Mouse (Mus musculus): ENCODE measurements around the gene Cfl1.

Gene Cfl1

GRCm38 (mm10) chr19:5490313-5490897, at the start of gene Cfl1:
Gene Cfl1 (plus strand): TSS chr19:5490455.
- peak; percentile 95 to 96 for DNase-seq

- peak in 1 of 2 experiments; percentile 0 for DNase-seq
Observed at GRCm38 (mm10) chr19:5444371-5444908, 45.8 kb upstream of the Cfl1 start.

DNA sequence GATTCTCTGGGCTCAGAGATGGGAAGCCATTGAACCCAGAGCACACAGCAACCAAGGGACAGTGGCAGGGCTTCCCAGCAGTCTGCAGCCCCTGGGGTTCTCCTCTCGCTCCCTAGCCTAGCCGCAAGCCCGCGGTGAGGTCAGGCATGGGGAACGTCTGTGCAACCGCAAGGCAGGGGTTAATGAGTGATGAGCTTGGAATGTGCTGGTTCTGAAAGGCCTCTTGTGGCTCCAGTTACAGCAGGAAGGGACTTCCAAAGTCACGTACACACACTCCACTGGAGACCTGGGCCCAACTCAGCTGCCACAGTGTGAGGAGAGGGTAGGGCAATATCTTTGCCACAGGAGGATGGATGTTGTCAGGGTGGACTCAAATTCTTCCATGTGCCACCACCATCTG, 45.3 kb upstream of the Cfl1 start:
- DNase-seq, result peak in 1 of 2 experiments; percentile 0

GRCm38 (mm10) chr19:5445747-5446146, 44.5 kb upstream of the Cfl1 start:
- peak in 1 of 2 experiments; percentile 0 for DNase-seq

DNA sequence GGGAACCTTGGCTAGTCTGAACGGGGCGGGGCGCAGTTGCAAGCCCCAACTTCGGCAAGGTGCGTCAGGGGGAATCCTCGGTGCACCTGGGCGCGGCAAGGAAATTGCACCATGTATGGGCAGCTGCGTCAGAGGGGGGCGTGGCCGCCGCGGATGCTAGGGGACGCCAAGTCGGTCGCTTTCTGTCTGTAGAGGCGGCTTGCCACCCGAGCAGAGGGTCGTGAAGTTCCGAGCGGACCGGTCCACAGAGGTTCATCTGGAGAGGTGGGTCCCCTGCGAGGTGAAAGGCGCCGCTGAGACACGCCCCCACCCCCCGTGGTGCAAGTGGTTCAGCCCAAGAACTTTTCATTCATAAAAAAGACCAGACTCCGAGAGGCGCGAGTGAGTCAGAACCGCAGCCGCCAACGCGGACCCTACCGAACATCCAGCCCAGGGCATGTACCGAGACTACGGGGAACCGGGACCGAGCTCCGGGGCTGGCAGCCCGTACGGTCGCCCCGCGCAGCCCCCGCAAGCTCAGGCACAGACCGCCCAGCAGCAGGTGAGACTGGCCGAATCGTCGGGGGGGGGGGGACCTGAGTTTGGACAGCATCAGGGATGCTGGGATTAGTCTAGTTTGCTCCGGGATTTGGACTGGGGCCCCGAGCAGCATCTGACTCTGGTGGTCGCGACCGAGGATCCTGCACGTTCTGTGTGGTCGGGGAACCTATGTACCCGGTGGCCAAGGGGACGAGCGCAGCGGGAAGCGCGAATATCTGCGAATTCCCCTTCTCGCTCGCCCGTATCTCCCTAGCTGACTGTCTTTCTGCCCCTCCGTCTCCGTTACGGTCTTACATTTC, 42.5 kb upstream of the Cfl1 start, which contains the start of gene Fosl1:
Fosl1 (plus strand) TSS at position 33 of the 839 bp plus-strand sequence.
- peak; percentile 73 to 74 for DNase-seq

DNA sequence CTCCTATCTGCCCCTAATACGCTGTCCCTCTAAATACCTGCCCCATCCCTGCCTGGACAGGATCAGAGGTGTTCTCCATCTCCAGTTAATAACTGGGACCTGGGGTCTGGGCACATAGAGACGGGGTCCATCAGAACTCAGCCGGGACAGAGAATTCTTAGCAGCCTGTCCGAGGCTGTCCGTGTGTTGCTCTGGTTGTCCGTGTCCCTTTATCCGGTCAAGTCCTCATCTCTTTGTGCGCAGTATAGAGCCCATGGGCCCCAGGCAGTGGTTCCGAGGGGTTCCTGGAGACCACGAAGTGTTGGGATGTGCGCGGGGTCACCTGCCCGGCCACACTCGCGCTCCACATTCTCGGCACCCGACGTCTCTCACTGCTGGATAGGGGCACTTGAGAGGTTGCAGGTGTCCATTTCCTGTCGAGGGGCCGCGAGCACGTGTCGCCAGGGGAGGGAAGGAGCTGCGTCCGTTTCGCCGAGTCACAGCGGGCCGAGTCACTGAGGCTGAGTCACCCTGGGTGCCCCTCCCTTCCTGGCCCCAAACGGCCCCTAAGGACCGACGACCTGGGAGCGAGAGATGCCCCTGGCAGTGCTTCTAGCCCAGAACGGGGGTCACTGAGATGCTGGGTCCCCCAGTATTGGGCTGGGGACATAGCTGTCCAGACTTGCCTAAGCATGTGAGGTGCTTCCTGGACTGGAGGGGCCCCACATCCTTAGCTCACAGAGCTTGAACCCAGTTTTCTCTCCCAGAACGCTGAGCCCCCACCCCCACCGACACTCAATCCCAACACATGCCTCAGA, 41.7 kb upstream of the Cfl1 start:
- peak in 1 of 2 experiments; percentile 10 for DNase-seq

DNA sequence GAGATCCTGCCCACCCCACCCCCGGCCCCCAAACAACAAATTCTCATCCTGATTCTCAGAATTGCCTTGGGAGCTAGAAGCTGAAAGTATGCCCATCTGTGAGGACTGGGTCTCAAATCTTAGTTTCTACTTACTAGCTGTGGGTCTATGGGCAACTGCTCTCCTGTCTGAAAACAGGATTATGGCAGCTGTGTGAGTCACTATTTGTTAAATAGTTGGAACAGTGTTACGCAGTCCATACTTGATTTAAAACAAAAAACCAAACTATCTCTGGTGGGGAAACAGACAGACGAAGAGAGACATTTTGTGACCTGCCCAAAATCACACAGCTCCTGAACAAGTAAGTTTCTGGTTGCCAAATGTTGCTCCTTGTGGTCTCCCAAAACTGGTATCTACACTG, 40.6 kb upstream of the Cfl1 start:
- DNase-seq, result no peak

- no peak for DNase-seq
Observed at GRCm38 (mm10) chr19:5451766-5452165, 38.5 kb upstream of the Cfl1 start.

GRCm38 (mm10) chr19:5455037-5455436, 35.2 kb upstream of the Cfl1 start:
- no peak for DNase-seq

DNA sequence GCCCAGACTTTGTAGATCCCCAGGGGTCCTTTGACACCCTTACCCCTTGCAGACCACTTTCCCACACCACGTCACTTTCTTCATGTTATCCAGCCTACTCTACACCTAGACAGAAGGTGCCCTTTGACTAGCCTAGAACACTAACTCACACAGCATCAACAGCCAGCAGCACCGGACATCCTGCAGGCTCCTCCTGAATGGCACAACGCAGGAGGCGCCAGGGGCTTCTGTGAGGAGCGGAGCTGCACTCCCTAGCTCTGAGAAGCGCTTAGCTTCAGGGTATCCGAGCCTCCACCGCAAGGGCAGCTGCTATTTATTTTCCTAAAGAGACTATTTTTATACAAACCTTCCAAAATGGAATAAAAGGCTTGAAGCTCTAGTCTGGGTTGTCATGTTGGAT, 34.7 kb upstream of the Cfl1 start:
- no peak for DNase-seq

GRCm38 (mm10) chr19:5456241-5456921, 33.9 kb upstream of the Cfl1 start:
- no peak for DNase-seq

- DNase-seq, result peak; percentile 98
Observed at GRCm38 (mm10) chr19:5456922-5457745, 33.1 kb upstream of the Cfl1 start.

GRCm38 (mm10) chr19:5457746-5458442, 32.4 kb upstream of the Cfl1 start, which contains the start of gene Ccdc85b:
Gene Ccdc85b (minus strand): TSS chr19:5457894.
- DNase-seq, result no peak

DNA sequence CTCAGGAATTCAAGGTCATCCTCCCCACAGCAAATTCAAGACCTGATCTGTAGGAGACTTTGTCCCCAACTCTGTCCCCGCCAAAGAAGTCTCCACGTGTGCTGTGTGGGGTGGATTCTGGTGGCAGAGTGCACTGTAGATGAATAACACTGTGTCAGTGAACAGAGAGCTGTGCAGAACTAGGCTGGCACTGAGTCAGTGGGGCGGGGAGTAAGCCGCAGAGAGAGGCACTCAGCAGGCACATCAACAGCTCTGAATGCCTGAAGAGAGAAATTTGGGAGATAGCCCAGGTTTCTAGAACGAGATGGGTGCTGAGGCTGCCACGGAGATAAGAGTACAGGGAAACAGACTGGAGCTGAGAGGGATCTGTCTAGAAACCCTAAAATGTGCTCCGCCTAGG, 31.2 kb upstream of the Cfl1 start:
- DNase-seq, result no peak

- no peak for DNase-seq
Observed at GRCm38 (mm10) chr19:5459896-5460295, 30.4 kb upstream of the Cfl1 start.

- DNase-seq, result peak; percentile 86 to 88
Observed at GRCm38 (mm10) chr19:5460465-5460911, 29.8 kb upstream of the Cfl1 start, which contains the start of gene Fibp. Gene Fibp (plus strand): TSS chr19:5460615.

DNA sequence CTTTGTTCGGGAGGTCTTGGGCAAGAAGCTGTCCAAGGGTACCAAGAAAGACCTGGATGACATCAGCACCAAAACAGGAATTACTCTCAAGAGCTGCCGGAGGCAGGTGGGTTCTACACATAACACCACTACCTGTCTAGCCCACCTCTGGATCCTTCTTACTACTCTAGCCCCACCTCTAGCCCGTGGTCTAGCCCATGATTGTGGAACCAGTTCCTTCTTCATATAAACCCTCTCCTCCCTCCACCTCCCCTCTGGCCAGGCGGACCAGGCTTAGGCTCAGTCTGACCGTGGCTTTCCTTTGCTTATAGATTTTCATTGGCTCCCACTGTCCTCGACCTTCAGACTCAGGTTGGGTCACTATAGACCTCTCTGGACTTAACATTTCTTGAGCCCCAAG, 28.8 kb upstream of the Cfl1 start:
- DNase-seq, result no peak

DNA sequence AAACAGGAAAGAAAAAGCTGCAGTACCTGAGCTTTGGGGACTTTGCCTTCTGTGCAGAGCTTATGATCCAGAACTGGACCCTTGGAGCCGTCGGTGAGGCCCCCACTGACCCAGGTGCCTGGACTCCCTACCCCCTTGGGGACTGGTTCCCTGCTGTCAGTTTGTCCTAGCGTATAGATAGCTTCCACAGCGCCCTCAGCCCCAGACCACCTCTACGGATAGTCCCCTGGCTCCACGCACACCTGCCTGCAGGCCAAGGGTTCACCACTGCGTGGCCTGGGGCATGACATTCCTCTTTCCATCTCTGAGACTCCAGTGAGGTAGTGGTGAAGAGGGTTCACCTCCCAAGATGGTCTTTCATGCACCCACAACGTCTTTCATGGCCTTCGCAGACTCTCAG, 27.0 kb upstream of the Cfl1 start:
- DNase-seq, result no peak

GRCm38 (mm10) chr19:5463791-5464562, 26.3 kb upstream of the Cfl1 start:
- peak; percentile 58 to 79 for DNase-seq

GRCm38 (mm10) chr19:5465037-5465436, 25.2 kb upstream of the Cfl1 start:
- no peak for DNase-seq

Measured in cerebellum, adult 18-20 months (tissue).